Mouse (Mus musculus): ENCODE data around the gene Mrgprf.

DNA sequence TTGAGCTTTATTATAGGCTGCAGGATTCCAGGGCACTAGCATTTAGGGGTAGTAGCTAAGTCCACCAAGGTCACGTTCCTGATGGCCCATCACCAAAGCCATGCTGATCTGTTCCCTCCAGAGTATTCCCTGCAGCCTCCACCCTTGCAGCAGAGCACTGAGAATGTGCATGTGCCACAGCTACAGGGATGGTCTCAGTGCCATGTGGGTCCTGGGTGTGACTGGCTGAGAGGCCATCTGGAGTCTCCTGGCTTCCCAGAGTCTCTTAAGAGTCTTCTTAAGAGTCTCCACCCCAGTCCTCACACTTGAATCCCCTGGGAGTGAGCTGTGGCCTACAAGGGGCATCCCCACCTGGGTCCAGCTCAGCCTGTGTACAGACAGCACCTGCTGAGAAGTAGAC is 9.2 kb downstream of the Mrgprf start:
- TF ChIP-seq CTCF (IDR thresholded peaks at IDR 0.05; ENCODE audit: low read depth, low read length) (no peak), POLR2A (IDR thresholded peaks at IDR 0.05; ENCODE audit: extremely low read depth, insufficient read depth, low read length) (no peak)
